Mouse (Mus musculus) granulocyte monocyte progenitor cell, adult 5-6 weeks (primary cell): ENCODE measurements around the gene Ninj2. TPM values are rescaled to one million over a fixed set of nuclear protein-coding genes. Genes with fewer than 3 reads are reported as not detected.
A peak's percentile ranks its signal among the peaks of the same experiment; 100 is the strongest.

Experiments used
- ATAC-seq: replicated peaks from 2 replicates; pipeline ENCODE4 v1.8.0; 2016; ENCODE audit warnings: mild to moderate bottlenecking, moderate TSS enrichment, inconsistent platforms; ENCODE audit not compliant: poor library complexity, severe bottlenecking
- total RNA-seq, 2 experiments: library from RNA; stranded (forward) in 1 of 2; stranded (reverse) in 1 of 2; fragments of 200-712, 200-1000 nt in 1 of 2; fragments of >200 nt in 1 of 2; fragmentation: Nextera tagmentation in 1 of 2; gene quantifications; 2 replicates each; pipeline ENCODE4 v1.2.3; 2014 to 2017

The Ninj2 gene
- total RNA-seq, 2 experiments from 2014 or later, result not detected

GRCm38 (mm10) chr6:120090712-120091248 lies 2.4 kb upstream of the Ninj2 start:
- no peak for ATAC-seq

GRCm38 (mm10) chr6:120091956-120092355 lies 1.2 kb upstream of the Ninj2 start:
- ATAC-seq, result no peak

- no peak for ATAC-seq
Measured at GRCm38 (mm10) chr6:120094091-120094776, 1.1 kb downstream of the Ninj2 start.

- ATAC-seq, result no peak
Measured at GRCm38 (mm10) chr6:120095096-120095495, 1.9 kb downstream of the Ninj2 start.

GRCm38 (mm10) chr6:120095501-120095900 lies 2.4 kb downstream of the Ninj2 start:
- ATAC-seq, result peak; percentile 73

- ATAC-seq, result no peak
Measured at GRCm38 (mm10) chr6:120099392-120099791, 6.2 kb downstream of the Ninj2 start.

GRCm38 (mm10) chr6:120101221-120101620 lies 8.1 kb downstream of the Ninj2 start:
- no peak for ATAC-seq

- peak; percentile 84 for ATAC-seq
Measured at GRCm38 (mm10) chr6:120101996-120102395, 8.8 kb downstream of the Ninj2 start.

GRCm38 (mm10) chr6:120103104-120103503 lies 10.0 kb downstream of the Ninj2 start:
- 0 out of 2 replicates have a peak, but pooled peaks have one; percentile 26 for ATAC-seq

- no peak for ATAC-seq
Measured at GRCm38 (mm10) chr6:120105055-120105454, 11.9 kb downstream of the Ninj2 start.

GRCm38 (mm10) chr6:120107586-120107985 lies 14.4 kb downstream of the Ninj2 start:
- ATAC-seq, result no peak

GRCm38 (mm10) chr6:120108061-120108460 lies 14.9 kb downstream of the Ninj2 start:
- no peak for ATAC-seq

- no peak for ATAC-seq
Measured at GRCm38 (mm10) chr6:120109173-120109572, 16.0 kb downstream of the Ninj2 start.

GRCm38 (mm10) chr6:120109932-120110331 lies 16.8 kb downstream of the Ninj2 start:
- no peak for ATAC-seq

- no peak for ATAC-seq
Measured at GRCm38 (mm10) chr6:120110738-120111409, 17.7 kb downstream of the Ninj2 start.

- ATAC-seq, result no peak
Measured at GRCm38 (mm10) chr6:120111410-120111783, 18.2 kb downstream of the Ninj2 start.

- peak; percentile 96 for ATAC-seq
Measured at GRCm38 (mm10) chr6:120111984-120112803, 19.0 kb downstream of the Ninj2 start.

GRCm38 (mm10) chr6:120113856-120114255 lies 20.7 kb downstream of the Ninj2 start:
- no peak for ATAC-seq

GRCm38 (mm10) chr6:120114271-120114670 lies 21.1 kb downstream of the Ninj2 start:
- no peak for ATAC-seq

GRCm38 (mm10) chr6:120114698-120115097 lies 21.5 kb downstream of the Ninj2 start:
- ATAC-seq, result no peak

GRCm38 (mm10) chr6:120115443-120115842 lies 22.3 kb downstream of the Ninj2 start:
- no peak for ATAC-seq
